Mouse (Mus musculus) embryonic facial prominence, embryonic 10.5 days (tissue): ENCODE results near the gene St6galnac5. TPM values are rescaled to one million over a fixed set of nuclear protein-coding genes. Genes with fewer than 3 reads are reported as not detected.

ENCODE experiments used
- DNase-seq: peaks from one replicate; pipeline ENCODE4 v3.0.0-alpha.2; 2017; ENCODE audit warnings: low spot score
- H3K27ac ChIP-seq: fragments of 300-500 bp; sonication (generic); replicated peaks from 2 replicates; pipeline ENCODE4 v1.5.1; 2016; ENCODE audit warnings: mild to moderate bottlenecking
- H3K27me3 ChIP-seq: fragments of 300-500 bp; sonication (generic); replicated peaks from 2 replicates; pipeline ENCODE4 v1.6.1; 2016; ENCODE audit warnings: low read depth, mild to moderate bottlenecking; ENCODE audit not compliant: poor library complexity, severe bottlenecking
- H3K36me3 ChIP-seq: fragments of 300-500 bp; sonication (generic); replicated peaks from 2 replicates; pipeline ENCODE4 v1.6.1; 2016; ENCODE audit warnings: mild to moderate bottlenecking, moderate library complexity
- H3K4me1 ChIP-seq: fragments of 300-500 bp; sonication (generic); 2 replicates; pipeline ENCODE4 v1.6.1; 2016
- H3K4me3 ChIP-seq: fragments of 300-500 bp; sonication (generic); 2 replicates; pipeline ENCODE4 v1.5.1; 2016; ENCODE audit warnings: mild to moderate bottlenecking, moderate library complexity
- H3K9me3 ChIP-seq: fragments of 300-500 bp; sonication (generic); 2 replicates; pipeline ENCODE4 v1.6.1; 2016; ENCODE audit warnings: mild to moderate bottlenecking
- WGBS: fragments of 180-500 bp; shearing (Covaris S2); methylation state at CpG from one replicate; pipeline ENCODE4 v1.1.7; 2016; 5-methylcytosine and 5-hydroxymethylcytosine counted together
- polyA plus RNA-seq: library from polyadenylated mRNA; unstranded; fragments of >200 nt; fragmentation: Nextera tagmentation; extraction: Ambion mirVana; gene quantifications from 2 replicates; pipeline ENCODE4 v1.2.1, GENCODE M21; 2016

The St6galnac5 gene
- polyA plus RNA-seq, 1 experiment from 2014 or later, result 2.0 TPM

GRCm38 (mm10) chr3:152875723-152876290 lies 106.2 kb downstream of the St6galnac5 start:
- Histone ChIP-seq H3K4me3 (no peak overlapping the region), H3K9me3 (no peaks in the 10 kb centered on the region), H3K4me1 (peaks cover 22% of the 10 kb centered on the region), H3K27me3 (no peaks in the 10 kb centered on the region), H3K27ac (no peak overlapping the region), H3K36me3 (no peaks in the 10 kb centered on the region)
- no peak for DNase-seq
- 84% methylated on average over 6 of the region's 6 CpGs for WGBS

DNA sequence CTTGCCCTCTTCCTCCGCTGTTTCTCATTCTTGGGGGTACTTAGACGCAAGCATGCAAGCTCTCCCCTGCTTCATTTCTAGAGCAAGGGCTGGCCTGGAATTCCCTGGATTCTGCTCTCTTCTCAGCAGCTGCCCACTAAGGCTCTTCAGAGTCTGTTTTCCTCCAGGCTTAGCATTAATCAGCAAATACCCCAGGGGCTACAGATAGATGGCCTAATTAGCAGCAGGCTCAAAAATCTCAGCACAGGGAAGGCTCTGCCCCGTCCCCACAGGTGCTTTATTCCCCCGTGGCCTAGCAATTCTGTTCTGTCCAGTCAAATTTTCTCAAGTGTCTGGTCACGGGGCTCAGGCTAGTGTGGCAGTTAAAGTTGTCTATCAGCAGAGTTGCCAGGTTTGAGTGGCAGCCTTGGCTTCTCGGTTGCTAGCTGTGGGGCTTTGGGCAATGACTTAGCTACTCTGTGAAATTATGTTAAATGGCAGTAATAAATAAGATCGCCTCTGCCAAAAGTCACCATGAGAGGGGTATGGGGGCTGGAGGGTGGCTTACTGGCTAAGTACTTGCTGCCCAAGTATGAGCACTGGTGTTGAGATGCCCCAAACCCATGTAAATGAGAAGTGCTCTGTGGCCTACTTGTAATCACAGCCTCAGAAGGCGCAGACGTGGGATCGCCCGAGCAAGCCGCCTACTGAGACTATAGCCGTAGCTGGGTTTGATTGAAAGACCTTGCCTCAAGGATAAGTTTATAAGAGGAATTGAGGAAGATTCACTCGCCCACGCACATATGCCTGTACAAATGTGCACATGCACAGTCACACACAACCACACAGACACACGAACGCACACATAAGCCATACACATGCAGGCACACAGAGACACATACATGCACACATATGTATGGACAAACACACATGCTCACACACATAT lies 107.4 kb downstream of the St6galnac5 start:
- DNase-seq, result no peak

GRCm38 (mm10) chr3:152872596-152872995 lies 109.5 kb downstream of the St6galnac5 start:
- Histone ChIP-seq H3K4me1 (peaks cover 15% of the 10 kb centered on the region; the same call in 1 of the 2 replicates), H3K36me3 (no peaks in the 10 kb centered on the region), H3K27ac (no peak overlapping the region), H3K27me3 (no peaks in the 10 kb centered on the region), H3K4me3 (no peak overlapping the region), H3K9me3 (no peaks in the 10 kb centered on the region)
- no peak for DNase-seq
- 64% methylated on average over 6 of the region's 6 CpGs for WGBS

More for the DNA sequence above, 107.4 kb downstream of the St6galnac5 start:
- no peaks in the 10 kb centered on the region for H3K36me3 ChIP-seq
- peaks cover 12% of the 10 kb centered on the region; the same call in 1 of the 2 replicates for H3K4me1 ChIP-seq
- no peak overlapping the region for H3K27ac ChIP-seq
- H3K4me3 ChIP-seq, result no peak overlapping the region
- H3K27me3 ChIP-seq, result no peaks in the 10 kb centered on the region
- H3K9me3 ChIP-seq, result no peaks in the 10 kb centered on the region
- WGBS, result 83% methylated on average over 17 of the region's 17 CpGs

GRCm38 (mm10) chr3:152872054-152872453 lies 110.0 kb downstream of the St6galnac5 start:
- no peaks in the 10 kb centered on the region for H3K36me3 ChIP-seq
- H3K9me3 ChIP-seq, result no peaks in the 10 kb centered on the region
- H3K4me1 ChIP-seq, result peaks cover 15% of the 10 kb centered on the region; the same call in 1 of the 2 replicates
- no peak for DNase-seq
- H3K27me3 ChIP-seq, result no peaks in the 10 kb centered on the region
- no peak overlapping the region for H3K27ac ChIP-seq
- WGBS, result 86% methylated on average over 12 of the region's 12 CpGs
- no peak overlapping the region for H3K4me3 ChIP-seq

DNA sequence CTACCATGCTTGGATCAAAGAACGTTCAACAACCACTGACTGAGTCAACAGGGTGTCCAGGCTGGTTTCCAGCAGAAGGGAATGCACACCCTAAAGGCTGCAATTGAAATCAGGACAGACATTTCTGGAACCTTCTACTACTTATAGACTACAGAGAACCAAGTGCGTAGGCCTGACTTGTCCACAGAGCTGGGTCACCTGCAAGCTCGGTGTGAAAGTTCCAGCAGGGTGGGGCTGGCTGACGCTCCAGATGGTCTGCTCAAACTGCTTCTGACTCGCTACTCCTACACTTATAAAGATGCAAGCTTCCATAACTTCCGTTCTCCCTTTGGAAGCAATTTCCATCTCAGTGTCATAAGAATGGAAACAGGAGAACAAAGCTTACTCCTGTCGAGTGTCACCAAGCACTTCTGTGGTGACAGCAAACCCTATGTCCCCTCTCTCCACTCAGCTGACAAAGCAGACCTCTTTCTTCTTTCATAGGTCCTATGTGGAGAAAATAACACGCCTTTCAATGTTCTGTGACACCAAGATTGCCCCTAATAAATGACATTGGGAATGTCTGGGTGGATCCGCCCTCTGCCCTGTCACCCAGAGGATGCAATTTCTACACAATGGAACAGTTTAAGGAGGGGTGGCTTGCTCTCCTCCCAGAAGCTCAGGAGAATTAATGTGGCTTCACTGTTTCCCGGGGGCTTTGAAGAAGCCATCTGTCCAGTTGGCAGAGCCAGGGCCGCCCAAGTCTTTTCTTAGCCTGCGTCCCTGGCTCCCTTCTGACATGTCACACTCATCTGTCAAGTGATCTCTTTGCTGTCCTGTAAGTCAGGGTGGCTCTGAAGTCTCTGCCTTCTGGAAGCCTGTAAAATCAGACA lies 114.2 kb downstream of the St6galnac5 start:
- Histone ChIP-seq H3K4me3 (no peak overlapping the region), H3K36me3 (no peaks in the 10 kb centered on the region), H3K27ac (no peak overlapping the region), H3K27me3 (no peaks in the 10 kb centered on the region), H3K9me3 (0 out of 2 replicates have a peak, but pooled peaks cover 2% of the 10 kb centered on the region), H3K4me1 (0 out of 2 replicates have a peak, but pooled peaks cover 3% of the 10 kb centered on the region)
- WGBS, result 86% methylated on average over 12 of the region's 12 CpGs
- DNase-seq, result no peak

GRCm38 (mm10) chr3:152866035-152866965 lies 115.7 kb downstream of the St6galnac5 start:
- no peaks in the 10 kb centered on the region for H3K27me3 ChIP-seq
- DNase-seq, result no peak
- H3K4me1 ChIP-seq, result peaks cover 6% of the 10 kb centered on the region; the same call in 1 of the 2 replicates
- 0 out of 2 replicates have a peak, but pooled peaks cover 2% of the 10 kb centered on the region for H3K9me3 ChIP-seq
- no peak overlapping the region for H3K27ac ChIP-seq
- no peaks in the 10 kb centered on the region for H3K36me3 ChIP-seq
- no peak overlapping the region for H3K4me3 ChIP-seq
- WGBS, result 87% methylated on average over 22 of the region's 22 CpGs

- WGBS, result 78% methylated on average over 1 of the region's 1 CpGs
- H3K27ac ChIP-seq, result no peak overlapping the region
- H3K4me1 ChIP-seq, result peaks cover 6% of the 10 kb centered on the region; the same call in 1 of the 2 replicates
- H3K4me3 ChIP-seq, result no peak overlapping the region
- H3K27me3 ChIP-seq, result no peaks in the 10 kb centered on the region; the same call in 1 of the 2 replicates
- 0 out of 2 replicates have a peak, but pooled peaks cover 2% of the 10 kb centered on the region for H3K9me3 ChIP-seq
- no peaks in the 10 kb centered on the region for H3K36me3 ChIP-seq
- peak; percentile 23 for DNase-seq
Measured at GRCm38 (mm10) chr3:152861978-152862377, 120.1 kb downstream of the St6galnac5 start.

DNA sequence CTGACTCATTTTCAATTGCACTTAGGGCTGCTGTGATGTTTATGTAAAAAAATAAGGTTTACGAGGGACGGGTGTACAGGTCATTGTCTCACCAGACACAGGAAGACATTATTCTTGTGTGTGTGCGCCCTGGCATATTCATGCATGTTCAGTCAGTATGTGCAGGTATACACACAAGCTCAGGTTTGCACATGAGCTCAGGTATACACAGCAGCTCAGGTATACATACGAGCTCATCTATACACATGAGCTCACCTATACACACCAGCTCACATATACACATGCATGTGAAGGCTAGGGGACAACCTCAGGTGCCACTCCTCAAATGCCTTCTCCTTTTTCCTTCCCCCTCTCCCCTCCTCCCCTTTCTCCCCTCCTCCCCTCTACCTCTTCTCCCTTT lies 120.6 kb downstream of the St6galnac5 start:
- 0 out of 2 replicates have a peak, but pooled peaks cover 2% of the 10 kb centered on the region for H3K9me3 ChIP-seq
- no peak overlapping the region for H3K4me3 ChIP-seq
- DNase-seq, result no peak
- H3K4me1 ChIP-seq, result peaks cover 6% of the 10 kb centered on the region; the same call in 1 of the 2 replicates
- no peaks in the 10 kb centered on the region for H3K36me3 ChIP-seq
- no peaks in the 10 kb centered on the region; the same call in 1 of the 2 replicates for H3K27me3 ChIP-seq
- 86% methylated on average over 4 of the region's 4 CpGs for WGBS
- H3K27ac ChIP-seq, result no peak overlapping the region

DNA sequence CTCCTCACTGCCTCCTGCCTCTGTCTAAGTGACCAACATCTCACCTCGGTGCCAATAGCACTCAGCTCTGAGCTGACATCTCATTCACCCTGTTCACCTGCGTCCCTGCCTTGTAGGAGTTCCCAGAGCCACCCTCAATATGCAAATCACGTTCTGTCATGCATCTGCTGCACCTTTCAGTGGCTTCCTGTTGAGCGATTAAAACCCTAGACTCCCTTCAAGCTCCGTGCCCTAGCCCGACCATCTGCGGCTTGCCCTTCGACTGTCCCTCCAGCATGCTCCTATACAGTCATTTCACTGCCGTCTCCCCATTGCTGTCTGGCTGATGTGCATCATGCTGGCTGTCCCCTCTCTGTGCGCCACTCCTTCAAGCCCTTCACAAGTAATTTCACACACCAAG lies 126.0 kb downstream of the St6galnac5 start:
- Histone ChIP-seq H3K27ac (no peak overlapping the region), H3K4me3 (no peak overlapping the region), H3K36me3 (no peaks in the 10 kb centered on the region), H3K27me3 (peaks cover 2% of the 10 kb centered on the region; the same call in 1 of the 2 replicates), H3K4me1 (peaks cover 20% of the 10 kb centered on the region), H3K9me3 (no peaks in the 10 kb centered on the region)
- DNase-seq, result no peak
- WGBS, result 71% methylated on average over 10 of the region's 10 CpGs

- peaks cover 3% of the 10 kb centered on the region; the same call in 1 of the 2 replicates for H3K27me3 ChIP-seq
- H3K4me3 ChIP-seq, result no peak overlapping the region
- WGBS, result 51% methylated on average over 12 of the region's 12 CpGs
- DNase-seq, result peak; percentile 34
- no peak overlapping the region for H3K27ac ChIP-seq
- no peaks in the 10 kb centered on the region for H3K36me3 ChIP-seq
- peaks cover 21% of the 10 kb centered on the region for H3K4me1 ChIP-seq
- H3K9me3 ChIP-seq, result no peaks in the 10 kb centered on the region
Measured at GRCm38 (mm10) chr3:152855006-152855614, 126.9 kb downstream of the St6galnac5 start.

GRCm38 (mm10) chr3:152843925-152844324 lies 138.1 kb downstream of the St6galnac5 start:
- Histone ChIP-seq H3K9me3 (no peaks in the 10 kb centered on the region), H3K27me3 (no peaks in the 10 kb centered on the region), H3K27ac (no peak overlapping the region), H3K4me3 (no peak overlapping the region), H3K36me3 (no peaks in the 10 kb centered on the region), H3K4me1 (peaks cover 11% of the 10 kb centered on the region; the same call in 1 of the 2 replicates)
- DNase-seq, result no peak
